Mouse (Mus musculus) cerebellum, adult 11 months (tissue): ENCODE measurements around the gene Dip2b.

ENCODE experiments used
- DNase-seq: peaks from one replicate; pipeline ENCODE4 v3.0.0; 2022

Gene Dip2b

GRCm38 (mm10) chr15:100268916-100269315 lies 230.5 kb downstream of the Dip2b start:
- DNase-seq = no peak
